Mouse (Mus musculus): ENCODE data around the gene Nosip.

GRCm38 (mm10) chr7:45029995-45030394, 32.2 kb upstream of the Nosip start:
- TF ChIP-seq POLR2A (IDR thresholded peaks at IDR 0.05; ENCODE audit: low read depth, low read length) = no peak
- TF ChIP-seq CTCF (IDR thresholded peaks at IDR 0.05; ENCODE audit: extremely low read depth, insufficient read length, insufficient replicate concordance, low read depth, low read length) = no peak

Data from small intestine, adult 2 months (tissue).